Mouse (Mus musculus) layer of hippocampus, adult 8-10 months (tissue): ENCODE measurements around the gene Prune2. TPM values are rescaled to one million over a fixed set of nuclear protein-coding genes. Genes with fewer than 3 reads are reported as not detected.

Experiments
- DNase-seq, 2 experiments: peaks; one replicate each; pipeline ENCODE4 v3.0.0; 2022; ENCODE audit warnings: low spot score in 2 of 2
- total RNA-seq, 4 experiments: library from RNA; stranded (reverse); gene quantifications; 2 replicates each; pipeline ENCODE4 v1.2.4; 2022

The Prune2 gene
- total RNA-seq, 4 experiments from 2014 or later = 80.4 to 87.7 (median 84.4) TPM

- peak in 1 of 2 experiments; percentile 44 for DNase-seq
Observed at GRCm38 (mm10) chr19:17124034-17124735, 168.3 kb downstream of the Prune2 start.

- DNase-seq = no peak
Observed at GRCm38 (mm10) chr19:17125380-17125779, 169.5 kb downstream of the Prune2 start.

GRCm38 (mm10) chr19:17130544-17130943, 174.6 kb downstream of the Prune2 start:
- DNase-seq = no peak

- DNase-seq = peak; percentile 70 to 77
Observed at GRCm38 (mm10) chr19:17136677-17137460, 181.0 kb downstream of the Prune2 start.

- DNase-seq = no peak
Observed at GRCm38 (mm10) chr19:17137656-17138055, 181.7 kb downstream of the Prune2 start.

GRCm38 (mm10) chr19:17138144-17138915, 182.4 kb downstream of the Prune2 start:
- DNase-seq = no peak

GRCm38 (mm10) chr19:17140016-17140914, 184.3 kb downstream of the Prune2 start:
- DNase-seq = no peak

GRCm38 (mm10) chr19:17143245-17143644, 187.3 kb downstream of the Prune2 start:
- no peak for DNase-seq

GRCm38 (mm10) chr19:17144205-17144604, 188.3 kb downstream of the Prune2 start:
- no peak for DNase-seq

- DNase-seq = no peak
Observed at GRCm38 (mm10) chr19:17150064-17150463, 194.1 kb downstream of the Prune2 start.

GRCm38 (mm10) chr19:17151781-17152180, 195.9 kb downstream of the Prune2 start:
- no peak for DNase-seq

GRCm38 (mm10) chr19:17152461-17152860, 196.5 kb downstream of the Prune2 start:
- DNase-seq = no peak

GRCm38 (mm10) chr19:17153911-17154639, 198.2 kb downstream of the Prune2 start:
- DNase-seq = no peak

GRCm38 (mm10) chr19:17155216-17155615, 199.3 kb downstream of the Prune2 start:
- no peak for DNase-seq

- DNase-seq = no peak
Observed at GRCm38 (mm10) chr19:17159676-17160075, 203.8 kb downstream of the Prune2 start.

- no peak for DNase-seq
Observed at GRCm38 (mm10) chr19:17160231-17160630, 204.3 kb downstream of the Prune2 start.

GRCm38 (mm10) chr19:17163511-17163953, 207.6 kb downstream of the Prune2 start:
- DNase-seq = no peak

GRCm38 (mm10) chr19:17166288-17166687, 210.4 kb downstream of the Prune2 start:
- DNase-seq = no peak

- no peak for DNase-seq
Observed at GRCm38 (mm10) chr19:17168186-17168585, 212.3 kb downstream of the Prune2 start.

GRCm38 (mm10) chr19:17169746-17170145, 213.8 kb downstream of the Prune2 start:
- DNase-seq = no peak
